Mouse (Mus musculus) cerebellum, adult 11 months (tissue): ENCODE results near the gene Kcnc3.
A peak's percentile ranks its signal among the peaks of the same experiment; 100 is the strongest.

ENCODE experiments used
- DNase-seq: peaks from one replicate; pipeline ENCODE4 v3.0.0; 2022

The Kcnc3 gene

DNA sequence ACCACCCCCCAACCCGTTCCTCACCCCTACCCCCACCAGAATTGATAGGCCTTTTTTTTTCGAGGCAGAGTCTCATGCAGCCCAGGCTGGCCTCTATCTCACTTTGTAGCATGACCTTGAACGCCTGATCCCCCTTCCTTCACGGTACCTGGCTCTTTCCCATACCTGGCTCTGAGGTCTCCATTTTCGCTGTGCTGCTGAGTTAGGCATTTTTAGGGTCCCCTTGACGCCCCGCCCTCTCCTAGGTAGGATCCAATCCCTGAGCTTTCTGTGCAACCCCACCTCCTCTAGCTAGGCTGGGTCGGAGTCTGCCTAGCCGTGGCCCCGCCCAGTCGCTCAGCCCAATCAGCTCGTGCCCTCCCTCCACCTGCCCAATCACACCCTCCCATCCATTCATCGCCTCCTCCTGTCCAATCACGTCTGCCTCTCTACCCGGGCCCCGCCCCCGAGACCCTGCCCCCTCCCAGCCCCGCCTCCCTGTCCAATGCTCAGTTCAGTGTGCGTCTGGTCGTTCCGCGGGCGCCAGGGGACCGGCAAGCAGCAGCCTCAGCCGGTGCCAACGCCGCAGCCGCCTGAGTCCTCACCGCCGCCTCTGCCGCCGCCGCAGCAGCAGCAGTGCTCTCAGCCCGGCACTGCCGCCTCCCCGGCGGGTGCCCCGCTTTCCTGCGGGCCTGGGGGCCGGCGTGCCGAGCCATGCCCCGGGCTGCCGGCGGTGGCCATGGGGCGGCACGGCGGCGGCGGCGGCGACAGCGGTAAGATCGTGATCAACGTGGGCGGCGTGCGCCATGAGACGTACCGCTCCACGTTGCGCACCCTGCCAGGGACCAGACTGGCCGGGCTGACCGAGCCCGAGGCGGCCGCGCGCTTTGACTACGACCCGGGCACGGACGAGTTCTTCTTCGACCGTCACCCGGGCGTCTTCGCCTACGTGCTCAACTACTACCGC lies at the start of gene Kcnc3:
Gene Kcnc3, plus strand, starts transcription at position 263 of the 946 bp plus-strand sequence.
- peak; percentile 98 for DNase-seq

DNA sequence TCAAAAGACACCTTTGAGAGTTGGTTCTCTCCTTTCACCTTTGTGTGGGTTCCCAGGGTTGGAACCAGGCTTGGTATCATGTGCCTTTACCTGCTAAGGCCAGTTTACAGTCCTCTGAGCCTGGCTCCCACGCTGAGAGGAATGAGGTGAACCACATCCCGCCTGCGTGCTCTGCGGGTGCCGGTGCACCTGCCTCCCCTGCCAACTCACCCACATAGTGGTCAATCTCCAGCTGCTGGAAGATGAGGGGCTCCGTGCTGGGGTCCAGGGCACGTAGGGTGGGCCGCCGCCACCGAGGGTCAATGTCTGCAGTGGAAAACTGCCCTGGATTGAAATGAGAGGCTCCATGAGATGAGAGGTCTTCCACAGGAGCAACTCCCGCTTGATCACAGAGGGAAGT lies 47.9 kb upstream of the Kcnc3 start:
- DNase-seq: peak; percentile 2

DNA sequence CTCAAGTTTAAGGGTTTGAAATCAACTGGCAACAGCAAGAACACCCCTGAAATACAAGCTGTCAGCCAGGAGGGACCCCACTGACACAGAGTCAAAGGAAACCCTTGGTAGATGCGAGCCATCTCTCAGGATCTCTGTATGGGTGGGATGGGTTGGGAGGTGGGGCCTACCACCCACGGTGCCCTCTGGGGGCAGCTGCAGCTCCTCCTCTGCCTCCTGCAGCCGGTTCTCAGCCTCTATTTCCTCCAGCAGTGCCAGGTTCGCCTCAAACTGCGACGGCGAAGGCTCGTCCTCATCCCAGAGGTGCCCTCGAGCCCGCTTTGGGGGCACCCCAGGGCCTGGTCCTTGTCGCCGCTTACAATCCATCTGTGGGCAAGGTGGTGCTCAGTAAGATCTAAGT lies 47.4 kb upstream of the Kcnc3 start:
- no peak for DNase-seq

DNA sequence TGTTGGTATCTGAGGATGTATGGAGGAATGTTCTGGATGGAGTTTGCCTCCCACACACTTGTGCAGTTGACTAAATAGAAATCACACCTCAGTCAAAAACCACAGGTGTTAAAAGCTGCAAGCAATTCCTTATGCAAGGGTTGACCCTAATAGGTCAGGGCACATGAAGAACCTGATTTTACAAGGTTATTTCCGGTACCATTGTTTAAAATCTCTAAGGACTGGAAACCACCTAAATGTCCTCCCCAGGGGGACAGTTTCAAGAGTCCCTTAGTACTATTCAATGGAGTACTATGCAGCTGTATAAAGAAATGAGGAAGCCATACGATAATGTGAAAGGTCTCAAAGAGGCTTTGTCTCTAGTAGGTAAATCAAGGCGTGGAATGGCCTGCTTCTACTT lies 44.2 kb upstream of the Kcnc3 start:
- no peak for DNase-seq

GRCm38 (mm10) chr7:44547041-44547440 lies 43.4 kb upstream of the Kcnc3 start:
- DNase-seq: peak; percentile 2

GRCm38 (mm10) chr7:44547725-44548124 lies 42.7 kb upstream of the Kcnc3 start:
- no peak for DNase-seq

GRCm38 (mm10) chr7:44548497-44549087 lies 41.9 kb upstream of the Kcnc3 start, which contains the start of gene Pold1:
Pold1 (minus strand) TSS chr7:44548849.
- peak; percentile 99 for DNase-seq

DNA sequence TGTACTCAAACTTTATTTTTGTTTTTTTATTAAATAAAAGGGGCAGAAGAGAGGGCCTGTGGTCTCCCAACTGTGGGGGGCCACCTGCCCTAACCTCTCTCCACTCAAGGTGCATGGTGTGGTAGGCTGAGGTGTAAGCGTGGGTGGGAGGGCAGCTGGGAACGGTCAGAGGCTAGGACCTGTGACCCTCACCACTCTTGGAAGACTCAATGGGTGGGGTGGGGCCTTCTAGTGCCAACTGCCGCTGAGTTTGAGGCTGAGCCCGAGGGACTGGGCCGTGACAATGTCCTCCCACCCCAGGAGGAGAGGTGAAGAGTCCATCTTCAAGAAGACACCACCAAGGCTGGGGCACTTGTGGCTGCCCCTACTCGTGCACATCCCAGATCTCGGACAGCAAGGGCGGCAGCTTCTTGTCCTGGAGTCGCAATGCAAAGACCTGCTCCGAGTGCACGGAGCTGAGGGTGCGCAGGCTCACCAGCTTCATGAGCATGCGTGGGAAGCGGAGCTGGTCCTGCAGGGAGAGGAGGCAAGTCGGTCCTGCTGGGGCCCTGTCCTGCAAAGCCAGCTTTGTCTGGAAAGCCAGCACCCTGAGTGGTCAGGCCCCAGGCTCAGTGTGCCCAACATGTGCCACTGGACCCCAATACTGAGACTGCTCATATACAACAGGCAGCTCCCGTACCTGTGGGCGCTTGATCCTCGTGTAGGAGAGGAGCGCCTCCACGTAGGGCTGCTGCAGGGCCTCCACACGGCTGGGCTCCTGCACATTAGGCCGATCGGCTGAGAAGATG lies 40.6 kb upstream of the Kcnc3 start:
- no peak for DNase-seq

DNA sequence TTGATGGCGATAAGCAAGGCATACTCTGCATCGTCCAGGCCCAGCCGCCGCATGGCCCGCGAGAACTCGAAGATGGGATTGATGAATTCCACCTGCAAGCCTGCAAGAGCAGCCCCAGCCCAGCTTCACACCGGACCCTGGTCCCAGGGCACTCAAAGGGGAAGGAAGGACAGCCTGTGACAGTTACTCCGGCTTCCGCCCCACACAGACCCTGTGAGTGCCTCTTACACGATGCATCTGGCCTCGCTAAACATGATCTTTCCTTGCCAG lies 40.1 kb upstream of the Kcnc3 start:
- DNase-seq: no peak

- no peak for DNase-seq
Measured at GRCm38 (mm10) chr7:44551301-44551700, 39.2 kb upstream of the Kcnc3 start.

- no peak for DNase-seq
Measured at GRCm38 (mm10) chr7:44551731-44552130, 38.7 kb upstream of the Kcnc3 start.

DNA sequence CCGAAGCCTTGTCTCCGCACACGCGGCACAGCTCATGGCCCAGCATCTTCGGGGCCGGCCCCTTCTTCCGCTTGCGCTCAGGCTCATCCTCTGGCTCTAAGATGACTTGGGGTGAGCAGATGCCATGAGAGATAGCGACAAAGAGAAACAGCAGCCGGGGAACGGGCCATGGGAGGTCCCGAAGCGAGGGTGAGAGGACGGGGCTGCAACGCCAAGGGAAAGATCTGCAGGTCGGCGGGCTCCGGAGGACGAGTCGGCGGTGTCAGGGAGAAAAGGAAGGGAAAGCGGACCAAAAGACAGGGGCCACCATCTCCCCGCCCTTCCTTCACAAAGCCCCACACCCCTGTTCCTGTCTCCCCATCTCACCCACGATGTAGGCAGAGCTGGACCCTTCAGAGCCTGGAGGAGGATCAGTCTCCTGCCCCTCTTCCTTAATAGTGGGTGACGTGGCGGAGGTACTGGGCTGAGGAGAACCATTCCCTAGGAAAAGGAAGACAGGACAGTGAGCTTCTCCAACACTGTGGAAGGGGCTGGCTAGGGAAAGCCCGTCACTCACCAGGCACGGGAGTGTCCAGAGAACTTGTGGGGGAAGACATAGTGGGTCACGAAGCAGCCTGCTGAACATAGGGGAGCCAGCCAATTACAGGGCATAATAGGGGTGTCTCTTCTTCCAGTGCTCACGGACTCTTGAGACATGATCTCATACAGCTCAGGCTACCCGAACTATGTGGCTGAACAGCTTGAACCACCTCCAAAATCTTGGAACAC lies 38.1 kb upstream of the Kcnc3 start:
- no peak for DNase-seq

- no peak for DNase-seq
Measured at GRCm38 (mm10) chr7:44553196-44553764, 37.2 kb upstream of the Kcnc3 start.

- DNase-seq: peak; percentile 91
Measured at GRCm38 (mm10) chr7:44553826-44554225, 36.6 kb upstream of the Kcnc3 start, which contains the start of gene Nr1h2. Nr1h2 (minus strand) TSS chr7:44553951.

DNA sequence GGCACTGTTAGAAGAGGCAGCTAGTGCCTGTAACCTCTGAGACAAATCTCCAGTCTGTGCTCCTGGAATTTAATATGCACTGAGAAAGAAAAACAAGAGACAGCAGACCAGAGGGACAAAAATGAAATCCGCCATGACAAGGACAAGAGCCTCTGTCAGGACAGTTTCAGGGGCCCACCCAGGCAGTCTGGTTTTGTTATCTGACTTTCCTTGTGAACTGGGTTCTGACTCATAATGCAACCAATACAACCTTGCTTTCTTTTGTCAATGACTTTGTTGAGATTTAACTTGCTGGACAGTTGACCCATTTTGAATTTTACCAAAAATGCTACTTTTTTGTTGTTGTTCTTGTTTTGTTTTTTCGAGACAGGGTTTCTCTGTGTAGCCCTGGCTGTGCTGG lies 32.8 kb upstream of the Kcnc3 start:
- no peak for DNase-seq

DNA sequence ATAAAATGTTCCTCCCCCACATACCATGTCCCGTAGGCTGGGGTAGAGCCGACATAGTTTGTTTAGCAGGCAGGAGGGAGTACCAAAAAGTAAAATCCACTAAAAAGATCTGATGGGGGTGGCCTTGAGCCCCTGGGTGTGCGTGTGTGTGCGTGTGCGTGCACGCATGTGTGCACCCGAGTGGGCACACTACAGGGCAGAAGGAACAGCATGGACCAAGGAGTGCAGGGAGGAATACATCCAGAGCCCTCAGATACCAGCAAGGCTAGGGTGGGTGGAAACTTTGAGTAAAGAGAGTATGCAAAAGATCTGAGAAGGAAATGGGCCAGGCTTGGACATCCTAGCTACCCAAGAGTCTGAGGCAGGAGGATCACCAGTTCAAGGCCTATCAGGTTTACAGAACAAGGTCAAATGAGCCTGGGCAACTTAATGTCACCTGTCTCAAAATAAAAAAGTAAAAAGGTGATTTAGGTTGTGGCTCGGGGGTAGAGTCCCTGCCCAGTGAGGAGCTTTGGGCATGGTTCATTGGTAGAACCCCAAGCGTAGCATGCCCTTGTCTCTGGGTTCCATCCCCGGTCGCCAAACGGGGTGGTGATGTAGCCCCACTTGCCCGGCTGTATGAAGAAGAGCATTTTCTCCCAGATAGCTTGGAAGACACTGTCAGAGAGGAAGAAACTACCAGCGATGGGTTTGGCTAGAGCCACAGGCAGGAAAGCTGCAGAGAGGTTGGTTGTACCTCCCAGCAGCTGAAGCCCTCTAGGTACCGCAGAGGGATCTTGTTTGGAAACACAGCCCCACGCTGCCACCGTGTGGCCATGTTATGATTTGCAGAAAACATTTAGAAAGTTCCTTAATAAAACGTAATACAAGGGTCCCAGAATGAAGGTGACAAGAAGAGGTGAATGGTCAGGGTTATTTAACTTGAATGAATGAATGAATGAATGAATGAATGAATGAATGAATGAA lies 29.7 kb upstream of the Kcnc3 start:
- DNase-seq: peak; percentile 75

- DNase-seq: no peak
Measured at GRCm38 (mm10) chr7:44563284-44563683, 27.2 kb upstream of the Kcnc3 start.

DNA sequence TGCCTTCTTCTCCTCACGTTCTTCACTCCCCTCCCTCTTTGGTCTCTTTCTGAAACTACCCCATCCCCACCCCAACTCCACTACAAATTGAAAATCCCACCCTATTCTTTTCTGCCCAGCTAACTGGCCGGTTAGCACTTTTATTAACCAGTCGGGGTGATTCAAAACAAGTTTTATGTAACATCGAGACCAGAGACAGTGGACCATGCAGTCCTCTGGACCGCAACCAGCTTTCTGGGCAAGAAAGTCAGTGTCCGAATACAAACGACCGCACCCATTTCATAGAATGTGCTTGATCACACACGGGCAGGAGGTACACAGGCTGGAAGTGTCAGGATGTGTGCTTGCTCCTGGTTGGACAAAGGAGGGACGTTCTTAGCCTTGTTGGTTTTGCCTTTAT lies 26.0 kb upstream of the Kcnc3 start:
- DNase-seq: no peak

GRCm38 (mm10) chr7:44565414-44565813 lies 25.1 kb upstream of the Kcnc3 start:
- DNase-seq: no peak

DNA sequence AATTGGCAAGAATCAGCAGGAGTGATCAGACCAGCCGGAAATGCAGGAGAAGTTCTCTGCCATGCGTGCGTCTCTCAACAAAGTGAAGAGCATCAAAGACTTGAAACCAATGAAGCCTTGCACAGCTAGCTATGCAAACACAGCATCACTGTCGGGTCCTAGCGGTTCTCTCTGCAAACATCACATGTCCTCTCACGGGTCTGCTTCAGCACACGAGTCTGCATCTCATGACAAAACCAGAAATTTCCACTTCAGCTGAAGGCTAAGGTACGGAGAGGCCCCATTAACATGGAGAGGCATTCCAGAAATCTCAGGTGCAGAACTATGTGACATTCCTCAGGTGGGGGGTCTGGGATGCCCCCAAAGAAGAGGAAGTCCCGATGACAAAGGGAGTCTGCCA lies 21.7 kb upstream of the Kcnc3 start:
- DNase-seq: no peak

DNA sequence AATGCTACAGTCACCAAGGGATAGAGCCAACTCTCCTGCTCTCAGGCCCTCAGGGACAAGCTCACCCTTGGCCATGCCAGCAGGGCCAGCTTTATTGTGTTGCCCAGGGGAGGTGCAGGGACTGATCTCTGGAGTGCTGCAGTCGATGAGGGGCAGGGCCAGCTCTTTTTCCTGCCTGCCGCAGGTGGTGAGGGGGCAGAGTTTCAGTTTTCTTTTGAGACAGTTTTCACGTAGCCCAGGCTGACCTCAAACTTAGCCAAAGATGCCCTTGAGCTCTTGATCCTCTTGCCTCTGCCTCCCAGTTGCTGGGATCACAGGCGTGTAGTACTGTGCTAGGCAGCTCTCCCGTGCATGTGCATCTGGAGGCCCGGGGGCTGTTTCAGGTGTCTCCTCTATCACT lies 19.5 kb upstream of the Kcnc3 start:
- no peak for DNase-seq
